Mouse (Mus musculus): ENCODE data around the gene Adamts10. TPM values are rescaled to one million over a fixed set of nuclear protein-coding genes. Genes with fewer than 3 reads are reported as not detected.

The Adamts10 gene
- total RNA-seq (2023) = 10 to 100 TPM; 42.9 to 43.2 TPM

DNA sequence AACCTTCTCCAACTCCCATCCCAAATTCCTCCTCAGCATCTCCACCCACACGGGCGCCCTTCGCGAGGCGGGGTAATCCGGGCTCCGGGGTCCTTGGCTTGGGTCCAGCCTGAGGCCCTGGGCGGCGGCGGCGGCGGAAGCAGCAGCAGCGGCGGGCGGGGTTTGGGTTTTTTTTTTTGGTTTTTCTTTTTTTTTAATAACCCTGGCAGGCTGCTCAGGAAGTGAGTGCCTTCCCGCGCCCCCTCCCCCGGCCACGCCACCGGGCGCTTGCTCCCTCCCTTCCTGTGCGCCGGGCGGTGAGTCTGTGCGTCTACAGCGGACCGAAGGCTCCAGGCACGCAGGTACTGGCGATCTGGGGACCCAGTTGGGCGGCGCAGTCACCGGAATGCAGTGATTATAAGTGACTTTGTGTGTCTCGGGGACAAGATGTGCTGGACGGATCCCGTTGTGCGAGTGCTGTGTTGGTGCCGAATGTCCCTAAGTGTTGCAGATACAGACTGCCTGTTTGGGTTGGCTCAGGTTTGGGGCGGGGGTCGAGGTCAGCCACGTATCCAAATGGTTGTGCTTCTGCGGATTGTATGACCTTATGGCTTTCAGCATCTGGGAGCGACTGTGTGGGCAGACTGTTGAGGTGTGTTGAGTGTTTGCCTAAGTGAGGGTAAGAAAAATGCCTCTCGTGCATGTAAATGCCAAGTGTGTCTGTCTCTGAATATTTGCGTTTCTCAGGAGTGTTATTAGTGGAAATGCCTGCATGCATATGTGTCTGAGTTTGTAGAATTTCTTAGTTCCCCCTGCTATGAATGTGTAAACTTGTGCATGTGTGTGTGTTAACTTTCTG is at the start of gene Adamts10:
Gene Adamts10, plus strand, starts transcription at position 287 of the 838 bp plus-strand sequence.

DNA sequence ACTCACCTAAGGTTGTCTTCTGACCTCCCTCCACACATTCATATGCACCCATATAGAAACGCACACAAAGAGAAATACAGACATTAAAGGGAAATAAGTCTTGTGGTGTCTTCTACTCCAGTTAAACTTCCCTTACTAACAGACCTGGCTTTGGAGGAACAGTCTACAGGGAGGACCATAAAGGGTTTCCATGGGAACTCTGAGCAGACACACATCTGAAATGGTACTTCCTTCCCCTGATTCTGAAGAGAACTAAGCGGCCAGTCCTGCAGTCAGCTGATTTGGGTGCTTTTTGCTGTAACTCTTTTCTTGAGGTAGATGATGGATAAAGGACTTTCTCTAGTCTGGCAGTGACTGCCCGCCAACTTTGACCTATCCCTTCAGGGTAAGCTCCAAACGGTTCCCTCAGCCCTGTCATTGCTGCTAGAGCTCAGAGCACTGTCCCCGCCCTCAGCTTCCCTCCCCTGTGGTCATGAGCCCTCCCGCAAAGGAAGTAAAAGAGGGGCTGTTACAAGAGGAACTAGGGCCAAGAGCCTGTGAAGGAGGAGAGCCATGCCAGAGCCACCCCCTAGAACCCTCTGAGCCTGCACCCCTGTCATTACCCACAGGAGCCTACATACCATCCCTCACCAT is 31.3 kb downstream of the Adamts10 start, which contains the start of gene Myo1f:
Gene Myo1f, plus strand, starts transcription at position 485 of the 633 bp plus-strand sequence.

Other genes starting within 250 kb of the Adamts10 start
- 1 to 10 TPM; 2.6 TPM for gene Zfp955b, start 234.7 kb upstream of the Adamts10 start, total RNA-seq (2023)
- gene Zfp81, start 165.3 kb upstream of the Adamts10 start, total RNA-seq (2023) = 1 to 10 TPM; 5.4 to 5.7 TPM
- gene Zfp101, start 129.6 kb upstream of the Adamts10 start, total RNA-seq (2023) = 1 to 10 TPM; 7.0 to 7.8 TPM
- gene Actl9, start 91.3 kb upstream of the Adamts10 start, total RNA-seq (2023) = not detected
- gene Myo1f, start 31.5 kb downstream of the Adamts10 start, total RNA-seq (2023) = 100 to 1,000 TPM; 517 to 547 TPM
- 10 to 100 TPM; 64.8 to 66.7 TPM for gene Zfp414, start 104.9 kb downstream of the Adamts10 start, total RNA-seq (2023)
- 100 to 1,000 TPM; 361 to 386 TPM for gene Pram1, start 113.9 kb downstream of the Adamts10 start, total RNA-seq (2023)
- 100 to 1,000 TPM; 181 to 236 TPM for gene Hnrnpm, start 162.7 kb downstream of the Adamts10 start, total RNA-seq (2023)
- 10 to 100 TPM; 58.9 to 59.2 TPM for gene March2, start 194.5 kb downstream of the Adamts10 start, total RNA-seq (2023)
- gene Rab11b, start 236.3 kb downstream of the Adamts10 start, total RNA-seq (2023) = 100 to 1,000 TPM; 174 to 180 TPM